Mouse (Mus musculus) intestine, postnatal 0 days (tissue): Measurements from ENCODE around the gene Trim45. TPM values are rescaled to one million over a fixed set of nuclear protein-coding genes. Genes with fewer than 3 reads are reported as not detected.
A peak's percentile ranks its signal among the peaks of the same experiment; 100 is the strongest.

Experiments used
- ATAC-seq: fragments of 200-750 bp; cut with Nextera tagmentation; 2 replicates; pipeline ENCODE4 v1.8.0; 2017; ENCODE audit warnings: mild to moderate bottlenecking, moderate TSS enrichment, moderate library complexity
- H3K27ac ChIP-seq: fragments of 300-500 bp; sonication (generic); 2 replicates; pipeline ENCODE4 v1.5.1; 2014; ENCODE audit warnings: mild to moderate bottlenecking, low read depth, low read length, moderate library complexity
- H3K27me3 ChIP-seq: fragments of 300-500 bp; sonication (generic); replicated peaks from 2 replicates; pipeline ENCODE4 v1.6.1; 2014; ENCODE audit warnings: low read length, mixed read lengths; ENCODE audit not compliant: control insufficient read depth, insufficient read depth
- H3K36me3 ChIP-seq: fragments of 300-500 bp; sonication (generic); 2 replicates; pipeline ENCODE4 v1.6.1; 2014; ENCODE audit warnings: mild to moderate bottlenecking, moderate library complexity; ENCODE audit not compliant: control insufficient read depth, insufficient read depth
- H3K4me1 ChIP-seq: fragments of 300-500 bp; sonication (generic); replicated peaks from 2 replicates; pipeline ENCODE4 v1.6.1; 2014; ENCODE audit warnings: antibody characterized with exemption, low read length, mixed read lengths; ENCODE audit not compliant: control insufficient read depth, insufficient read depth
- H3K4me2 ChIP-seq: fragments of 300-500 bp; sonication (generic); replicated peaks from 2 replicates; pipeline ENCODE4 v1.6.1; 2014; ENCODE audit warnings: low read depth, mild to moderate bottlenecking, moderate library complexity
- H3K4me3 ChIP-seq: fragments of 300-500 bp; sonication (generic); 2 replicates; pipeline ENCODE4 v1.5.1; 2014; ENCODE audit warnings: low read depth, low read length
- H3K9ac ChIP-seq: fragments of 300-500 bp; sonication (generic); 2 replicates; pipeline ENCODE4 v1.6.1; 2014; ENCODE audit warnings: mild to moderate bottlenecking, low read depth, low read length
- H3K9me3 ChIP-seq: fragments of 300-500 bp; sonication (generic); 2 replicates; pipeline ENCODE4 v1.6.1; 2016; ENCODE audit warnings: mixed run types; ENCODE audit not compliant: control insufficient read depth
- CTCF ChIP-seq: sonication (generic); IDR thresholded peaks from 2 replicates; pipeline ENCODE4 v1.5.1; 2016; ENCODE audit warnings: low read depth, mild to moderate bottlenecking, control low read depth, antibody characterized with exemption, moderate library complexity
- WGBS: fragments of 180-500 bp; shearing (Covaris S2); extraction: QIAGEN DNeasy Blood & Tissue Kit; methylation state at CpG from one replicate; pipeline ENCODE4 v1.1.7; 2014; 5-methylcytosine and 5-hydroxymethylcytosine counted together
- polyA plus RNA-seq: library from polyadenylated mRNA; unstranded; fragments of >200 nt; fragmentation: Nextera tagmentation; extraction: Ambion mirVana; gene quantifications from 2 replicates; pipeline ENCODE4 v1.2.1, GENCODE M21; 2015

The Trim45 gene
- polyA plus RNA-seq, 1 experiment from 2014 or later = 1.6 TPM

DNA sequence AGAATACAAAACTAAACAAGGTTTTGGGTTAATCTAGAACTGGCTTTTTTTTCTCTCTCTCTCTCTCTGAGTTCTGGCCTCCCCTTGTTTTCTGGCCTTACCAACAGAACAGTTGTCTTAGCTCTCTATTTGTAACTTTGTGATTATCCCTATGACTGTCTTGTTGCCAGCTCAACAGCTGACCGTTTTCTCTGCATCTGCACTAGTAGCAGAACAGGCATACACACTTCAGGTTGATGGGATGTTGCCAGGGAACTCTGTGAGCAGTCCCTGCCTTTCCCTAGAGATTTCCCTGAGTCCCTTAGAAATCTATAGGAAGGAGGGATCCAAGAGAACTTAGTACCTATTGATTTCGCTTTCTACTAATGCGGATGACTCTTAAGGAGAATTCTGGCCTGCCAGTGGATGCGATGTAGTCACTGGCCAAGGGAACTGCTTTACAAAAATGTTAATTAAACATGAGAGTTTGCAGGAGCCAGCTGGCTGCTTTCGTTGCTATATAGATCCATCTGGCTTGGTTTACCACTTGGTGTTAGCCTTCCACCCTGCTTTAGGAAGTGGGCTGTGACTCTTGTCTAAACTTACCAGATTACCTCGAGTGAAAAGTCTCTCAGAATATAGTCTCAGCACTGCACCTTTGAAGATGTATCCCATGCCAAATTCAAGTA, 2.2 kb downstream of the Trim45 start:
- WGBS = 62% methylated on average over 6 of the region's 6 CpGs
- H3K4me2 ChIP-seq = no peak overlapping the region
- H3K4me3 ChIP-seq = no peak overlapping the region
- H3K9ac ChIP-seq = no peak overlapping the region
- no peaks in the 10 kb centered on the region; the same call in 1 of the 2 replicates for H3K4me1 ChIP-seq
- no peaks in the 10 kb centered on the region for H3K27me3 ChIP-seq
- ATAC-seq = no peak
- TF ChIP-seq CTCF = no peak
- H3K36me3 ChIP-seq = no peaks in the 10 kb centered on the region; the same call in 1 of the 2 replicates
- H3K9me3 ChIP-seq = no peaks in the 10 kb centered on the region
- H3K27ac ChIP-seq = no peak overlapping the region

DNA sequence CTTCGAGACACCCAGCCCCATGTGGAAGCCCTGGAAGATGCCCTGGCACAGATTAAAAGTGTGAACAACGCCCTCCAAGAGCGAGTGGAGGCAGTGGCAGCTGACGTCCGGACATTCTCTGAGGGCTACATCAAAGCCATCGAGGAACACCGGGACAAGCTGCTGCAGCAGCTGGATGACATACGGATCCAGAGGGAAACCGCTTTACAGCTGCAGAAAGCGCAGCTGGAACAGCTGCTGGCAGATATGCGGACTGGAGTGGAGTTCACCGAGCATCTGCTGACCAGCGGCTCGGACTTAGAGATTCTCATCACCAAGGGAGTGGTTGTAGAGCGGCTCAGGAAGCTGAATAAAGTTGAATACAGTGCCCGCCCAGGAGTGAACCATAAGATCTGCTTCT, 3.2 kb downstream of the Trim45 start:
- Histone ChIP-seq H3K27me3 (no peaks in the 10 kb centered on the region), H3K9ac (no peak overlapping the region), H3K36me3 (no peaks in the 10 kb centered on the region; the same call in 1 of the 2 replicates), H3K4me3 (no peak overlapping the region), H3K27ac (no peak overlapping the region), H3K9me3 (no peaks in the 10 kb centered on the region), H3K4me1 (no peaks in the 10 kb centered on the region; the same call in 1 of the 2 replicates), H3K4me2 (no peak overlapping the region)
- WGBS = 69% methylated on average over 16 of the region's 16 CpGs
- ATAC-seq = no peak
- TF ChIP-seq CTCF = no peak

GRCm38 (mm10) chr3:100931332-100932076, 9.5 kb downstream of the Trim45 start:
- Histone ChIP-seq H3K27me3 (no peaks in the 10 kb centered on the region), H3K4me1 (no peaks in the 10 kb centered on the region), H3K9me3 (no peaks in the 10 kb centered on the region), H3K36me3 (peaks cover 13% of the 10 kb centered on the region; the same call in 1 of the 2 replicates), H3K9ac (no peak overlapping the region), H3K4me2 (no peak overlapping the region), H3K27ac (no peak overlapping the region), H3K4me3 (no peak overlapping the region)
- no peak for ATAC-seq
- 95% methylated on average over 23 of the region's 23 CpGs for whole genome bisulfite sequencing
- TF ChIP-seq CTCF = no peak

DNA sequence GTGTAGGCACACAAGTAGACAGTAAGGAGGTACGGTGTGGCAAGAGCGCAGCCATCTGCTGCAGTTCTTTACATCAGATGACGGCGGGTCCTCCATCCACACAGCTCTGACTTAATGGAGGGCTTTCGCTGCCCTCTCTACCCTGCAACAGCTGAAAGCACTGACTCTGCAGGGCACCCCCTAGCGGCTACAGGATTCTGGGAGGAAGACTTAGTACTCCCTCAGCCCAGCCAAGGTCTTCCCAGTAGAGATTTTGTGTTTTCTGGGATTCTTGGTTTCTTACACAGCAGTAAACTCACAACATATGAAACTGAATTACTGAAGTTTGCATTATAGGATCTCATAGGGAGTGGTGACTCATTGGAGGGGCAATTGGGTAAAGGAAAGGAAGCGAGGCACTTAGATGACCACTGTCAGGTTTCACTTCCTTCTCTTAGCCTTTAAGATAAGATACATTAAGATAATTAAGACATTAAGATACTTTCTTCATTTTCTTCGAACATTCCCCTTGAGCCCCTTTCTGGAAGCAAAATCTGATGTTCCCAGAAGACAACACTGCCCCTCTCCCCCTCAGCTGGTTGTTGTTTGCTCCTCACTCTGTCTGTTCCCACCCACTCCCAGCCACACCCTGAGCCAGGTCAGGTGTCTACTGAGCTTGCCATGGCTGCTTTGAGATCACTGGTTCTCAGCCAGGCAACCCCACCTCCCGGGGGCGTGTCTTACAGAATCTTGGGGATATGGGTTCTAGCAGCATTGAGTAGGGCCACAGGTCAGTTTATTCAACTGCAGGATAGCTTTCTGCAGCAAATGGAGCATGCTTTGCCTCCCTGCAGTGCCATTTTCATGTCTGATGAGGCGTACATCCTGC, 10.3 kb downstream of the Trim45 start:
- ATAC-seq = no peak
- H3K4me2 ChIP-seq = no peak overlapping the region
- no peaks in the 10 kb centered on the region for H3K27me3 ChIP-seq
- no peaks in the 10 kb centered on the region for H3K4me1 ChIP-seq
- H3K27ac ChIP-seq = no peak overlapping the region
- WGBS = 73% methylated on average over 11 of the region's 11 CpGs
- peaks cover 13% of the 10 kb centered on the region; the same call in 1 of the 2 replicates for H3K36me3 ChIP-seq
- H3K4me3 ChIP-seq = no peak overlapping the region
- no peak overlapping the region for H3K9ac ChIP-seq
- TF ChIP-seq CTCF = peak; percentile 55
- H3K9me3 ChIP-seq = no peaks in the 10 kb centered on the region

DNA sequence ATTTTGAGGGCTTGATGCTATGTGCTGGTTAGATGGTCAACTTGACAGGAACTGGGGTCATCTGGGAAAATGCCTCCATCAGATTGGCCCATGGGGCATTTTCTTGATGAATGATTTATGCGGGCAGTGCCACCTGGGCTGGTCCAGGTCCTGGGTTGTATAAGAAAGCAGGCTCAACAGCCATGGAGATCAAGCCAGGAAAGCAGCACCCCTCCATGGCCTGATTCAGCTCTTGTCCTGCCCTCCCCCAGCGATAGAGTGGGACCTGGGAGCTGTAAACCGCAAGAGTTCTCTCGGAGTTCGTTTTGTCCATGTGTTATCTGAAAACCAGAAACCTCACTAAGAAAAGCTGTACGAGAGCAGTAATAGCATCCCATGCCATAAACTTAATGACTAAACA, 13.5 kb downstream of the Trim45 start:
- Histone ChIP-seq H3K27ac (no peak overlapping the region), H3K9ac (no peak overlapping the region), H3K4me1 (no peaks in the 10 kb centered on the region), H3K27me3 (no peaks in the 10 kb centered on the region), H3K9me3 (no peaks in the 10 kb centered on the region), H3K4me3 (no peak overlapping the region), H3K36me3 (peaks cover 25% of the 10 kb centered on the region; the same call in 1 of the 2 replicates), H3K4me2 (no peak overlapping the region)
- WGBS = 75% methylated on average over 6 of the region's 6 CpGs
- TF ChIP-seq CTCF = no peak
- ATAC-seq = no peak

GRCm38 (mm10) chr3:100936201-100936600, 14.2 kb downstream of the Trim45 start:
- no peak overlapping the region for H3K4me3 ChIP-seq
- no peaks in the 10 kb centered on the region for H3K27me3 ChIP-seq
- H3K36me3 ChIP-seq = peaks cover 32% of the 10 kb centered on the region; the same call in 1 of the 2 replicates
- no peak for TF ChIP-seq CTCF
- 93% methylated on average over 6 of the region's 6 CpGs for WGBS
- no peak overlapping the region for H3K9ac ChIP-seq
- H3K4me2 ChIP-seq = no peak overlapping the region
- no peaks in the 10 kb centered on the region for H3K9me3 ChIP-seq
- no peaks in the 10 kb centered on the region for H3K4me1 ChIP-seq
- ATAC-seq = no peak
- no peak overlapping the region for H3K27ac ChIP-seq
